Mouse (Mus musculus): ENCODE data around the gene Glt8d2.
A peak's percentile ranks its signal among the peaks of the same experiment; 100 is the strongest.

Gene Glt8d2

GRCm38 (mm10) chr10:82690494-82690893 is at the start of gene Glt8d2:
Gene Glt8d2 (minus strand): TSS chr10:82690650.
- no peak for DNase-seq

- peak in 1 of 2 experiments; percentile 22 for DNase-seq
Observed at GRCm38 (mm10) chr10:82699296-82699941, 9.0 kb upstream of the Glt8d2 start.

- peak; percentile 92 to 95 for DNase-seq
Observed at GRCm38 (mm10) chr10:82698712-82699261, 8.3 kb upstream of the Glt8d2 start.

DNA sequence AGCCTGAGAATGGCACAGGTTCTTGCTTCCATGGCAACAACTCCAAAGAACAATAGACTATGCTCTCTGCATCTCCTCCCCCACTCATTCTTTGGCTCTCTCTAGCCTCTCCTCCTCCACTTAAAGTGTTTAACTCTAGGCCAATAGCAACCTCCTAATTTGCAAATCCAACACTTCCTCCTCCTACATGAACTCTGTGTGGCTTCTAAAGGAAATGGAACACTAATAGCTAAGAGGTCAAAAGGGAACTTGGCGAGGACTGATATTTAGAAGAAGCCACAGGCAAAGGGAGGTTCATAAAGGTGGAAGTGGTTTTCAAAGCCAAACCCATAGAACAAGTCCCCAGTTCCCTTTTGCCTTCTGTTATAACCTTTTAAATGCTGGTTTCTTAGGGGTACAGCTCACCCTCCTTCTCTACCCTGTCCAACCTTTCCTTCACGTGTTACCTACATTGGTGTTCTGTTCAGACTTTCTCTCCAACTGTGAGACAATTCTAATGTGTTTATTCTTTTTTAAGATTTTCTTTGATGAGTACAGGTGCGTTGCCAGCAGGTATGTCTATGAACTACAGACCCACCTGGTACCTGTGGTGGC is 7.0 kb upstream of the Glt8d2 start:
- DNase-seq = no peak

DNA sequence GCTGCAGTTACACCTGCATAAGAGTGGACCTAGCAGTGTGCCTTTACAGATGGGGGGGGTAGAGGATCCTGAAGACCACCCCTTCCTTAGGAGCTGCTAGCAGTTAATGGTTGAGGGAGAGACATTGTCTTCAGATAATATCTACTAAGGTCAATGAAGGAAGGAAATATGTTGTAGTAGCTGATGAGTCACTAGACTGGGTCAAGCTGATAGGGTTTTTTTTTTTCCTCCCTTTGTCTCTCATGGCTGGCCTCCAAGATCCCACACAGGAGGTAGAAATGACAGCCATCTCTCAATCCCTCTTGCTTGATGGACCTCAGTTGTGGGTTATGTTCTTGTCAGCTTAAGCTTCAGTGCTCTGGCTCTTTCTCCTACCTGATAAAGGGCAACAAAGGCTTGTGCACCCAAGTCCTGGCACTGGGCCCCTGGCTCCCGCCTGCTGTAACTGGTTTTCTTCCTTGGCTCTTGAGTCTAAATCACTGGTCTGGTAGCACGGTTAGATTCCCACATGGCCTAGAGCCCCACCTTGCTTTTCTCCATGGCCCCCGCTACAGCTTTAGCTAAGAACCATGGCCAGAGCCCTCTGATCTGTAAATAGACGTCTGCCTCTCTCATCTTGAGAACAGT is 6.1 kb upstream of the Glt8d2 start:
- peak; percentile 20 to 35 for DNase-seq

DNA sequence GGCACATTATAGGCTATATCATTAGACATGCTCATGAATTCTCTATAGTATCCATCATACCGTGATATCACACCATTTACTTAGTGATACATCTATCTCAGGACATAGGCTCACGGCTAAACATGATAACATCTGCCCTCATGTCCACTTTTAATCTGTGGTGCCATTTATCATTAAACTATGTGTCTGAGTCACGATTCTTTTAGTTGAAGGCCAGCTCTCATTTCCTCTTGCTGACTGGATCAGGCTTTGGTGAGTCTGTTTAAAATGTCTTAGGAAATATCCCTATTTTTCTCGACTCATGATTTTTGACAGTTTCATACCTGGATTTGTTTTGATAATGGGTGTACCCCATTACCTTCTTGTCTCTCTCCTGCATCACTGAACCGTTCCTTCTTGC is 5.5 kb upstream of the Glt8d2 start, which contains the start of gene Hcfc2:
TSS of gene Hcfc2 (plus strand) at position 205 of the 400 bp plus-strand sequence.
- DNase-seq = no peak

GRCm38 (mm10) chr10:82689681-82690211 is 704 bp downstream of the Glt8d2 start:
- DNase-seq = no peak

- no peak for DNase-seq
Observed at GRCm38 (mm10) chr10:82685440-82685839, 5.0 kb downstream of the Glt8d2 start.

GRCm38 (mm10) chr10:82681639-82682038 is 8.8 kb downstream of the Glt8d2 start:
- peak in 1 of 2 experiments; percentile 47 for DNase-seq

- no peak for DNase-seq
Observed at GRCm38 (mm10) chr10:82680769-82681168, 9.7 kb downstream of the Glt8d2 start.

DNA sequence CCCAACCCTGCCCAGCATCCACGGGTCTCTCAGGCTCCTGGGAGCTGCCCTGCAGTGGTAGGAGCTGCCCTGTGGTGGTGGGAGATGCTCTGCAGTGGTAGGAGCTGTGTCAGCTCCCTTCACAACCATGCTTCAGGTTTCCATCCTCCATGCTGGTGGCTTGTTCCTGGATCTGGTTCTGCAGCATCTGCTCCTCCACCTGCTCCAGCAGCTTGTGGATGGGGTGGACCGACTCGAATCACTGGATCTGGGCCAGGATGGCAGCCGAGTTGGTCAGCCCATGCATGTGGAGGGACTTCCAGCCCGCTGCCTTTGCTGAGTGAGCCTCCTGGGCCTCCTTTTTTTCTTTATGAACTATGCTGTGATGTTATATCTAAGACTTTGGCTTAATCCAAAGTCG is 13.5 kb downstream of the Glt8d2 start:
- peak; percentile 94 to 96 for DNase-seq

DNA sequence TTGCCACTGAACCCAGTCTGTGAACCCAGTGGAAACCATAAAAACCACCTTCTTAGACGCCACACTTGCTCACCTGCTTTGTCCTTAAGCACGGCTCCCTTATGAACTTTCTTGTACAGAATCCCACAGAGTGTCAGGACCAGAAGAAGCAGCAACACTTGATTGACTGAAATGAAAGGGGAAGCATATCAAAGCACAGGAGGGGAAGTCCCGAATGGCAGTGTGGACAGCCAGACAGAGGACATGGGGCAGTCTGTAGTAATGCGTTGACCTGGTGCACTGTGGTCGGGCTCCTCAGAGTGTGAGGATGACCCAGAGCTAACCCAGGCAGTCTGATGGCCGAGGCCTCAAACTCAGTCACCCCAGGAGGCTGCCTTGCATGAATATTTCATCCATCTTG is 20.2 kb downstream of the Glt8d2 start:
- DNase-seq = no peak

- DNase-seq = peak; percentile 93 to 94
Observed at GRCm38 (mm10) chr10:82666436-82667234, 23.8 kb downstream of the Glt8d2 start.

- no peak for DNase-seq
Observed at GRCm38 (mm10) chr10:82665951-82666350, 24.5 kb downstream of the Glt8d2 start.

DNA sequence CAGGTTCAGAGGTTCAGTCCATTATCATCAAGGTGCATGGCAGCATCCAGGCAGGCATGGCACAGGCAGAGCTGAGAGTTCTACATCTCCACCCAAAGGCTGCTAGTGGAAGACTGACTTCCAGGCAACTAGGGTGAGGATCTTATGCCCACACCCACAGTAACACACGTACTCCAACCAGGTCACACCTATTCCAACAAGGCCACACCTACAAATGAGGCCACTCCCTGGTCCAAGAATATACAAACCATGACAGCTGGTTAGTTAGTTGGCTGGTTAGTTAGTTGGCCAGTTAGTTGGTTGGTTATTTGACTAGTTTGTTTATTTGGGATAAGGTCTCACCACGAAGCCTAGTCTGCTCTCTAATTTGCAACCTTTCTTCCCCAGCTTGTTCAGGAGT is 27.2 kb downstream of the Glt8d2 start:
- DNase-seq = no peak

- DNase-seq = peak; percentile 72 to 85
Observed at GRCm38 (mm10) chr10:82662267-82662990, 28.0 kb downstream of the Glt8d2 start.

DNA sequence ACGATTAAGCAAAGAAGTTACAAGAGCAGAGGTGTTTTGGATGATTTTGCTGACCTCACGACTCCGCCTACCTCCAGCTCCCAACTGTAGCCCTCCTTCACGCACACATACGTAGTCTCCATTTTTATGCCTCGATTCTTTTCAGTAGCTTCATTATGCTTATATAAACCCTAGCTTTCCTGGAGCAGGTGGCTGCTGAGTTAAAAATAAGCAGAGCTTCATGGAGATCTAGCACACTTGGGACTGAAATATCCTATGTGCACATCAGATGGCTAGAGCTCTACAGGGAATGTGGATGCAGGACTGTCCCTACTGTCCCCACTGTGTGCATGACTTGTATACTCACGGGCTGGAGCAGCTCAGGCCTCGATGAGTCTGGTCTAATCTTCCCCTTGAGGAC is 28.6 kb downstream of the Glt8d2 start:
- DNase-seq = peak; percentile 33 to 37

DNA sequence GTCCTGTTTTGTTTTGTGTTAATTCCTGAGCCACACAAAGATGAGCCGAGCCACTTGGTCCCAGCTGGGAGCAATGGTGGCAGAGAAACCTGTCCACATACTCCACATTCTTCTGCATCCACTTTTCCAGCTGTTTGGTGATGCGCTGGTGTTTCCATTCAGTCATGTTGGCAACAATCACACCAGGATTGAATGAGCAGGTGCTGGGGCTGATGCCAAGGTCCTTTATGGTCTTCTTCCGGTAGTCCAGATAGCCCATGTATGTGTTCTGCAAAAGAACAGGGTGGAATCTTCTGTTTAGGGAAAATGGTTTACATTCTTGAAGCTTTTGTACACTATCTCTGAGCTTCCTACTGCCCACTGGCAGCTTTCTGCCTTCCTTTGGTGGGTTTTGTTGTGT is 35.9 kb downstream of the Glt8d2 start:
- no peak for DNase-seq

- no peak for DNase-seq
Observed at GRCm38 (mm10) chr10:82652625-82653024, 37.8 kb downstream of the Glt8d2 start.

GRCm38 (mm10) chr10:82651221-82651620 is 39.2 kb downstream of the Glt8d2 start:
- DNase-seq = no peak

- no peak for DNase-seq
Observed at GRCm38 (mm10) chr10:82647205-82647811, 43.1 kb downstream of the Glt8d2 start.

DNA sequence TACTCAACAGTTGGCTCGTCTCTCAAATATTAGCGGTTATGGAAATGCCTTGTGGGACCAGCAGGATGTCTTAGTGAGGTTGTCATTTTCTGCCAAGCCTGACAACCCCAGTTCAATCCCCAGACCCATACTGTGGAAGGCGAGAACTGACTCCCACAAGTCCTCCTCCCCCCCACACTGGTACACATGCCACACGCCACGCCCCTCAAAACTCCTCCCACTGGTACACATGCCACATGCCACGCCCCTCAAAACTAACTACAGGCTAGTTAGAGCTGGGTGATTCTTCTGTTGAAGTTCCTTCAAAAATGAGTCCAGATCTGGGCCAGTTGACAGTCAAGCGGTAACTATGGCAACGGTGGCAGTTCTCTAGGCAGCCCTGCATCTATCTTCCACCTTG is 44.4 kb downstream of the Glt8d2 start:
- DNase-seq = no peak
